Mouse (Mus musculus) hindbrain, postnatal 0 days (tissue): ENCODE measurements at regions not wholly inside any gene's neighbourhood (a gene's known extent, or its start where the extent isn't known, plus 50 kb on each side); places are given as distances from the start of the nearest gene placed in this dataset.

Experiments used
- ATAC-seq: fragments of 200-750 bp; cut with Nextera tagmentation; 2 replicates; pipeline ENCODE4 v1.8.0; 2017; ENCODE audit warnings: mild to moderate bottlenecking, moderate TSS enrichment, moderate library complexity
- DNase-seq: peaks from one replicate; pipeline ENCODE4 v3.0.0-alpha.2; 2015; ENCODE audit warnings: low spot score
- H3K27ac ChIP-seq: fragments of 300-500 bp; sonication (generic); 2 replicates; pipeline ENCODE4 v1.5.1; 2014; ENCODE audit warnings: mild to moderate bottlenecking
- H3K27me3 ChIP-seq: fragments of 300-500 bp; sonication (generic); 2 replicates; pipeline ENCODE4 v1.6.1; 2014; ENCODE audit warnings: low read length, mixed read lengths; ENCODE audit not compliant: insufficient read depth
- H3K36me3 ChIP-seq: fragments of 300-500 bp; sonication (generic); 2 replicates; pipeline ENCODE4 v1.6.1; 2014; ENCODE audit warnings: low read length, mixed read lengths; ENCODE audit not compliant: insufficient read depth
- H3K4me1 ChIP-seq: fragments of 300-500 bp; sonication (generic); 2 replicates; pipeline ENCODE4 v1.6.1; 2014; ENCODE audit warnings: antibody characterized with exemption, low read length, mixed read lengths; ENCODE audit not compliant: insufficient read depth
- H3K4me2 ChIP-seq: fragments of 300-500 bp; sonication (generic); 2 replicates; pipeline ENCODE4 v1.6.1; 2014; ENCODE audit warnings: low read depth, mild to moderate bottlenecking, low read length, moderate library complexity, mixed read lengths
- H3K4me3 ChIP-seq: fragments of 300-500 bp; sonication (generic); 2 replicates; pipeline ENCODE4 v1.5.1; 2014; ENCODE audit warnings: low read length
- H3K9ac ChIP-seq: fragments of 300-500 bp; sonication (generic); replicated peaks from 2 replicates; pipeline ENCODE4 v1.6.1; 2014; ENCODE audit warnings: mild to moderate bottlenecking, low read length, moderate library complexity, mixed read lengths
- H3K9me3 ChIP-seq: fragments of 300-500 bp; sonication (generic); 2 replicates; pipeline ENCODE4 v1.6.1; 2016; ENCODE audit warnings: low read length, mixed read lengths
- CTCF ChIP-seq: IDR thresholded peaks from 2 replicates; pipeline ENCODE4 v1.5.1; 2016; ENCODE audit warnings: antibody characterized with exemption, control low read depth, low read depth
- WGBS: fragments of 180-500 bp; shearing (Covaris S2); extraction: QIAGEN DNeasy Blood & Tissue Kit; methylation state at CpG from one replicate; pipeline ENCODE4 v1.1.7; 2014; 5-methylcytosine and 5-hydroxymethylcytosine counted together

- H3K9ac ChIP-seq, result peak overlapping the region; percentile 13; the same call in 1 of the 2 replicates
- 2% methylated on average over 11 of the region's 13 CpGs for WGBS
- DNase-seq (peak; percentile 90), ATAC-seq (peak; percentile 85)
- H3K4me3 ChIP-seq, result 0 out of 2 replicates have a peak overlapping the region, but pooled peaks have one; percentile 6
- no peaks in the 10 kb centered on the region for H3K36me3 ChIP-seq
- peak overlapping the region; percentile 95 for H3K27ac ChIP-seq
- peak overlapping the region; percentile 53 for H3K4me2 ChIP-seq
- peaks cover 34% of the 10 kb centered on the region for H3K4me1 ChIP-seq
- H3K9me3 ChIP-seq, result no peaks in the 10 kb centered on the region
- no peaks in the 10 kb centered on the region for H3K27me3 ChIP-seq
- no peak for TF ChIP-seq CTCF
Observed at GRCm38 (mm10) chr2:30692561-30693205, 97.8 kb downstream of the Cstad start.

GRCm38 (mm10) chr2:30691857-30692560, 97.2 kb downstream of the Cstad start:
- H3K9ac ChIP-seq, result 0 out of 2 replicates have a peak overlapping the region, but pooled peaks have one; percentile 13
- peaks cover 39% of the 10 kb centered on the region for H3K4me1 ChIP-seq
- no peaks in the 10 kb centered on the region for H3K36me3 ChIP-seq
- peak; percentile 50 for ATAC-seq
- H3K27me3 ChIP-seq, result no peaks in the 10 kb centered on the region
- 0 out of 2 replicates have a peak overlapping the region, but pooled peaks have one; percentile 6 for H3K4me3 ChIP-seq
- no peak for TF ChIP-seq CTCF
- WGBS, result 7% methylated on average over 11 of the region's 11 CpGs
- peak overlapping the region; percentile 53 for H3K4me2 ChIP-seq
- DNase-seq, result peak; percentile 90
- no peaks in the 10 kb centered on the region for H3K9me3 ChIP-seq
- peak overlapping the region; percentile 95 for H3K27ac ChIP-seq

DNA sequence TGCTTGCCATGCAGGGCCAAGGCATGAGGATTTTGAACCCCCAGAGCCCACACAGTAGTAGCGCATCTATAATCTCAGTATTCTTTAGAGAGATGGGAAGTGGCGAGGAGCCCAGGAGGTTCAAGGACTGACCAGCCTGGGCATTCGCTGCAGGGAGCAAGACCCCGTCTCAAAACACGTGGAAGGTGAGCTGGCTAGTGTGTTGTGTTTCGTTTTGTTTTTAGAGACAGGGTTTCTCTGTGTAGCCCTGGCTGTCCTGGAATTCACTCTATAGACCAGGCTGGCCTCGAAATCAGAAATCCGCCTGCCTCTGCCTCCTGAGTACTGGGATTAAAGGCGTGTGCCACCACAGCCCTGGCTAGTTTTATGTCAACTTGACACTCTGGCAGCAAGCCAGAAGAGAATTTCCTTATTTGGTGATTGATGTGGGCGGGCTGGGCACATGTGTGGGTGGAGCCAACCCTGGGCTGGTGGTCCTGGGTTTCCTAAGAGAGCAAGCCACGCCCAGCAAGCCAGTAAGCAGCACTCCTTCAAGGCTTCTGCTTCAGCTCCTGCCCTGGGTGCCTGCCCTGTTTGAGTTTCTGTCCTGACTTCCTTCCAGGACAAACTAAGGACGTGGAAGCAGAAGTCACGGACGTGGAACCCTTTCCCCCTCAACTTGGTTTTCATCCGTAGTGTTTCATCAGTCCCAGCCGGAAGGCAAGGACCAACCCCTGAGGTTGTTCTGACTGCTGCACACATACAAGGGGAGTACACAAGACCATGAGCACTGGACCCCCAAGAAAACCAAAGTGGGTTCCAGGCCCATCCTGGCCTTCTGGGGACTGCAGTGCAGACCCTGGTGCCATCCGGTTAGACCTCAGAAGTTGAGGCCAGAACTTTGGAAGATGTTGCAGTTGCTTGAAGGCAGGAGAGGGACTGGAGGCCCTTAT, 96.4 kb downstream of the Cstad start:
- no peaks in the 10 kb centered on the region for H3K9me3 ChIP-seq
- H3K4me1 ChIP-seq, result peaks cover 45% of the 10 kb centered on the region
- peak overlapping the region; percentile 95 for H3K27ac ChIP-seq
- H3K36me3 ChIP-seq, result no peaks in the 10 kb centered on the region
- H3K27me3 ChIP-seq, result no peaks in the 10 kb centered on the region
- H3K9ac ChIP-seq, result no peak overlapping the region
- DNase-seq (no peak), ATAC-seq (no peak)
- no peak overlapping the region for H3K4me2 ChIP-seq
- no peak overlapping the region for H3K4me3 ChIP-seq
- no peak for TF ChIP-seq CTCF
- 83% methylated on average over 17 of the region's 17 CpGs for WGBS

GRCm38 (mm10) chr2:30690307-30690706, 95.5 kb downstream of the Cstad start:
- 80% methylated on average over 11 of the region's 11 CpGs for WGBS
- Histone ChIP-seq H3K36me3 (no peaks in the 10 kb centered on the region), H3K4me3 (no peak overlapping the region), H3K27ac (peak overlapping the region; percentile 95), H3K4me1 (peaks cover 41% of the 10 kb centered on the region), H3K27me3 (no peaks in the 10 kb centered on the region), H3K9ac (no peak overlapping the region), H3K4me2 (no peak overlapping the region), H3K9me3 (no peaks in the 10 kb centered on the region)
- TF ChIP-seq CTCF, result no peak
- ATAC-seq (no peak), DNase-seq (no peak)

DNA sequence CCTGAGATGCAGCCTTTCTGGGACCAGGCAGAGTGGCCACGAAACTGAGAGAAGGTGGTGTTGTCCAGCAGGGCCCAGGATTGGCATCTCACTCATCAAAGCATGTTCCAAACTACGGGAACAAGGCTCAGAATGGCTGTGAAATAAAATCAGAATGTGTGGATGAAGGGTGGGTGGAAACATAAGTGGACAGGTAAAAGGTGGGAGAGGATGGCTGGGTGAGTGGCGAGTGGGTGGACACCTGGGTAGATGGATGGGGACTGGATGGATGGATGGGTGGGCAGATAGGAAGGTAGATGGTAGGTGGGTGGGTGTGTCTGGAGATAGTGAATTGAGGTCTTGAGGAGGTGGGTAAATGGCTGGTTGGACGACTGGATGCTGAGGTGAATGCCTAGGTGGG, 93.6 kb downstream of the Cstad start:
- H3K36me3 ChIP-seq, result no peaks in the 10 kb centered on the region
- 83% methylated on average over 4 of the region's 4 CpGs for WGBS
- TF ChIP-seq CTCF, result no peak
- ATAC-seq, result no peak
- no peak overlapping the region for H3K4me3 ChIP-seq
- no peak overlapping the region for H3K27ac ChIP-seq
- H3K9me3 ChIP-seq, result 0 out of 2 replicates have a peak, but pooled peaks cover 3% of the 10 kb centered on the region
- peaks cover 34% of the 10 kb centered on the region for H3K4me1 ChIP-seq
- DNase-seq, result no peak
- H3K27me3 ChIP-seq, result no peaks in the 10 kb centered on the region
- H3K9ac ChIP-seq, result no peak overlapping the region
- H3K4me2 ChIP-seq, result no peak overlapping the region

GRCm38 (mm10) chr2:30687121-30687551, 92.3 kb downstream of the Cstad start:
- peak overlapping the region; percentile 30 for H3K9ac ChIP-seq
- ATAC-seq, result peak; percentile 33; the same call in 1 of the 2 replicates
- peaks cover 26% of the 10 kb centered on the region for H3K4me1 ChIP-seq

More at GRCm38 (mm10) chr2:30687121-30687551, 92.3 kb downstream of the Cstad start:
- Histone ChIP-seq H3K9me3 (0 out of 2 replicates have a peak, but pooled peaks cover 3% of the 10 kb centered on the region), H3K36me3 (no peaks in the 10 kb centered on the region), H3K27ac (peak overlapping the region; percentile 74), H3K27me3 (no peaks in the 10 kb centered on the region), H3K4me2 (0 out of 2 replicates have a peak overlapping the region, but pooled peaks have one; percentile 3), H3K4me3 (no peak overlapping the region)
- TF ChIP-seq CTCF, result no peak
- WGBS, result 3% methylated on average over 23 of the region's 23 CpGs
- peak; percentile 76 for DNase-seq
